Comparison of ENCODE assay signal across 18 mouse cellular contexts in genomic region chr11:71971351-71971750, GRCm38 (mm10).
DNase-seq lines count a peak whose midpoint lies in the region; ATAC-seq and TF ChIP-seq lines count a peak whose summit lies in the region.
"Had no signal": no experiment of that assay in that cellular context is flagged by ENCODE, and none has a peak within 500 bp of the region (broad histone marks: within the 10 kb centered on the region; RNA-seq: fewer than 3 reads in every experiment).

No protein-coding gene starts in this region.

- no peaks in the 10 kb centered on the region for H3K9me3 ChIP-seq in forebrain, embryonic 14.5 days (replicated peaks; ENCODE audit: control insufficient read depth, low read length)
- no peaks in the 10 kb centered on the region for H3K9me3 ChIP-seq in forebrain, embryonic 12.5 days
- no peaks in the 10 kb centered on the region for H3K9me3 ChIP-seq in forebrain, postnatal 0 days (ENCODE audit: low read length)
- no peaks in the 10 kb centered on the region for H3K9me3 ChIP-seq in forebrain, embryonic 11.5 days (ENCODE audit: control insufficient read depth, low read length)
- H3K9me3 ChIP-seq in neural tube, embryonic 11.5 days (ENCODE audit: control insufficient read depth, low read length): no peaks in the 10 kb centered on the region
- H3K9me3 ChIP-seq: hindbrain, embryonic 12.5 days; hindbrain, embryonic 15.5 days had no signal

- peak; percentile 42 for DNase-seq in forebrain, embryonic 14.5 days (ENCODE audit: low spot score)
- DNase-seq in forebrain, postnatal 0 days: peak; percentile 41
- no peak for DNase-seq in forebrain, embryonic 11.5 days (ENCODE audit: low spot score)
- peak; percentile 2 for DNase-seq in neural tube, embryonic 11.5 days (ENCODE audit: low spot score)
- DNase-seq in neural tube, embryonic 10.5 days (ENCODE audit: extremely low spot score, low spot score): no peak
- DNase-seq: adrenal gland, adult 8-10 months; adrenal gland, postnatal 25 days; cerebellum, adult 18-20 months; cerebellum, adult 9-10 months; cerebellum, postnatal 14 days; gastrocnemius, postnatal 25 days; heart, adult 2 months had no signal

- H3K27me3 ChIP-seq in forebrain, embryonic 14.5 days (replicated peaks; ENCODE audit: control insufficient read depth, insufficient read depth, low read length): no peaks in the 10 kb centered on the region
- H3K27me3 ChIP-seq in forebrain, embryonic 12.5 days: no peaks in the 10 kb centered on the region
- H3K27me3 ChIP-seq in forebrain, postnatal 0 days (ENCODE audit: insufficient read depth, low read length): no peaks in the 10 kb centered on the region
- no peaks in the 10 kb centered on the region for H3K27me3 ChIP-seq in forebrain, embryonic 11.5 days (ENCODE audit: control insufficient read depth, insufficient read depth, low read length)
- no peaks in the 10 kb centered on the region for H3K27me3 ChIP-seq in neural tube, embryonic 11.5 days (ENCODE audit: control insufficient read depth, insufficient read depth, low read length)
- H3K27me3 ChIP-seq: hindbrain, embryonic 15.5 days had no signal

- H3K27ac ChIP-seq in forebrain, embryonic 14.5 days (ENCODE audit: low read depth, low read length): no peak overlapping the region
- H3K27ac ChIP-seq in forebrain, embryonic 12.5 days: no peak overlapping the region
- no peak overlapping the region for H3K27ac ChIP-seq in forebrain, postnatal 0 days (ENCODE audit: low read depth, low read length)
- H3K27ac ChIP-seq in forebrain, embryonic 11.5 days (ENCODE audit: low read depth, low read length): no peak overlapping the region
- no peak overlapping the region for H3K27ac ChIP-seq in neural tube, embryonic 11.5 days (ENCODE audit: low read depth, low read length)
- H3K27ac ChIP-seq: heart, adult 2 months; hindbrain, embryonic 12.5 days; hindbrain, embryonic 15.5 days had no signal

- no peak overlapping the region for H3K4me2 ChIP-seq in forebrain, embryonic 14.5 days (ENCODE audit: low read length)
- no peak overlapping the region for H3K4me2 ChIP-seq in forebrain, embryonic 12.5 days
- no peak overlapping the region for H3K4me2 ChIP-seq in forebrain, postnatal 0 days (ENCODE audit: low read depth)
- no peak overlapping the region for H3K4me2 ChIP-seq in forebrain, embryonic 11.5 days (ENCODE audit: low read depth, low read length, severe bottlenecking)
- H3K4me2 ChIP-seq in neural tube, embryonic 11.5 days (ENCODE audit: low read depth): no peak overlapping the region
- H3K4me2 ChIP-seq: heart, embryonic 11.5 days; hindbrain, embryonic 12.5 days; hindbrain, embryonic 15.5 days had no signal

- H3K4me3 ChIP-seq in forebrain, embryonic 14.5 days (ENCODE audit: low read depth, low read length): no peak overlapping the region
- H3K4me3 ChIP-seq in forebrain, embryonic 12.5 days (replicated peaks): no peak overlapping the region
- no peak overlapping the region for H3K4me3 ChIP-seq in forebrain, postnatal 0 days (ENCODE audit: low read depth, low read length)
- H3K4me3 ChIP-seq in forebrain, embryonic 11.5 days (ENCODE audit: low read depth, low read length): no peak overlapping the region
- no peak overlapping the region for H3K4me3 ChIP-seq in neural tube, embryonic 11.5 days (ENCODE audit: low read depth, low read length)
- H3K4me3 ChIP-seq: heart, adult 2 months; hindbrain, embryonic 12.5 days; hindbrain, embryonic 15.5 days had no signal

- no peaks in the 10 kb centered on the region for H3K36me3 ChIP-seq in forebrain, embryonic 14.5 days (ENCODE audit: control insufficient read depth, insufficient read depth, low read length)
- H3K36me3 ChIP-seq in forebrain, embryonic 12.5 days (replicated peaks): no peaks in the 10 kb centered on the region
- H3K36me3 ChIP-seq in forebrain, postnatal 0 days (ENCODE audit: insufficient read depth): no peaks in the 10 kb centered on the region
- H3K36me3 ChIP-seq in forebrain, embryonic 11.5 days (ENCODE audit: control insufficient read depth, insufficient read depth, low read length): no peaks in the 10 kb centered on the region
- no peaks in the 10 kb centered on the region for H3K36me3 ChIP-seq in neural tube, embryonic 11.5 days (ENCODE audit: control insufficient read depth, insufficient read depth, low read length)
- H3K36me3 ChIP-seq: hindbrain, embryonic 12.5 days; hindbrain, embryonic 15.5 days had no signal

- H3K4me1 ChIP-seq in forebrain, embryonic 14.5 days (ENCODE audit: control insufficient read depth, insufficient read depth, low read length): peaks cover 2% of the 10 kb centered on the region; the same call in 1 of the 2 replicates
- no peaks in the 10 kb centered on the region; the same call in 1 of the 2 replicates for H3K4me1 ChIP-seq in forebrain, embryonic 12.5 days
- H3K4me1 ChIP-seq in forebrain, postnatal 0 days (ENCODE audit: insufficient read depth): 0 out of 2 replicates have a peak, but pooled peaks cover 6% of the 10 kb centered on the region
- no peaks in the 10 kb centered on the region for H3K4me1 ChIP-seq in forebrain, embryonic 11.5 days (replicated peaks; ENCODE audit: control insufficient read depth, insufficient read depth, low read length)
- no peaks in the 10 kb centered on the region for H3K4me1 ChIP-seq in neural tube, embryonic 11.5 days (ENCODE audit: control insufficient read depth, insufficient read depth, low read length)
- H3K4me1 ChIP-seq: hindbrain, embryonic 12.5 days; hindbrain, embryonic 15.5 days had no signal

- no peak overlapping the region for H3K9ac ChIP-seq in forebrain, embryonic 14.5 days (ENCODE audit: low read length)
- no peak overlapping the region for H3K9ac ChIP-seq in forebrain, embryonic 12.5 days
- H3K9ac ChIP-seq in forebrain, postnatal 0 days: no peak overlapping the region
- no peak overlapping the region for H3K9ac ChIP-seq in forebrain, embryonic 11.5 days (ENCODE audit: low read length)
- H3K9ac ChIP-seq in neural tube, embryonic 11.5 days (ENCODE audit: low read length): no peak overlapping the region
- H3K9ac ChIP-seq: hindbrain, embryonic 12.5 days; hindbrain, embryonic 15.5 days had no signal

- WGBS in forebrain, embryonic 14.5 days: 49% methylated on average over 5 of the region's 5 CpGs
- 84% methylated on average over 5 of the region's 5 CpGs for WGBS in forebrain, embryonic 12.5 days
- 39% methylated on average over 5 of the region's 5 CpGs for WGBS in forebrain, postnatal 0 days
- 83% methylated on average over 5 of the region's 5 CpGs for WGBS in forebrain, embryonic 11.5 days
- WGBS in neural tube, embryonic 11.5 days: 92% methylated on average over 5 of the region's 5 CpGs

- no peak; the same call in 1 of the 2 replicates for ATAC-seq in forebrain, embryonic 14.5 days
- ATAC-seq in forebrain, embryonic 12.5 days (ENCODE audit: low FRiP score): no peak
- ATAC-seq in forebrain, postnatal 0 days: peak; percentile 70; the same call in 1 of the 2 replicates
- ATAC-seq in forebrain, embryonic 11.5 days (replicated peaks; ENCODE audit: low FRiP score): no peak
- ATAC-seq in neural tube, embryonic 11.5 days (ENCODE audit: insufficient read depth, low FRiP score, low TSS enrichment): no peak
- ATAC-seq: activated CD4-positive, CD25-positive, alpha-beta regulatory T cell, adult 4 months; intestine, postnatal 0 days had no signal

- no peak for TF ChIP-seq CTCF in forebrain, postnatal 0 days (IDR thresholded peaks at IDR 0.05; ENCODE audit: low read depth)

Comparison
In these comparisons a context has a peak if more than half of its experiments do, and no peak if none do; other contexts are left out.
1. DNase-seq: peak in forebrain, embryonic 14.5 days (single experiment), forebrain, postnatal 0 days (single experiment) and neural tube, embryonic 11.5 days (single experiment); none in forebrain, embryonic 11.5 days (single experiment) and neural tube, embryonic 10.5 days (single experiment).